Mouse (Mus musculus) kidney, adult 2 months (tissue): ENCODE measurements around the gene Pdzrn3.

ENCODE experiments used
- CTCF ChIP-seq: fragments of 200-500 bp; conservative IDR thresholded peaks from 2 replicates; pipeline ENCODE4 v1.5.1; 2011; ENCODE audit warnings: low read depth, mild to moderate bottlenecking, control low read depth, low read length, moderate library complexity, mixed read lengths; ENCODE audit not compliant: insufficient read depth, insufficient read length
- POLR2A ChIP-seq: fragments of 200-500 bp; IDR thresholded peaks from one replicate; pipeline ENCODE4 v1.6.1; 2011; ENCODE audit warnings: low read depth, low read length, control low read depth

DNA sequence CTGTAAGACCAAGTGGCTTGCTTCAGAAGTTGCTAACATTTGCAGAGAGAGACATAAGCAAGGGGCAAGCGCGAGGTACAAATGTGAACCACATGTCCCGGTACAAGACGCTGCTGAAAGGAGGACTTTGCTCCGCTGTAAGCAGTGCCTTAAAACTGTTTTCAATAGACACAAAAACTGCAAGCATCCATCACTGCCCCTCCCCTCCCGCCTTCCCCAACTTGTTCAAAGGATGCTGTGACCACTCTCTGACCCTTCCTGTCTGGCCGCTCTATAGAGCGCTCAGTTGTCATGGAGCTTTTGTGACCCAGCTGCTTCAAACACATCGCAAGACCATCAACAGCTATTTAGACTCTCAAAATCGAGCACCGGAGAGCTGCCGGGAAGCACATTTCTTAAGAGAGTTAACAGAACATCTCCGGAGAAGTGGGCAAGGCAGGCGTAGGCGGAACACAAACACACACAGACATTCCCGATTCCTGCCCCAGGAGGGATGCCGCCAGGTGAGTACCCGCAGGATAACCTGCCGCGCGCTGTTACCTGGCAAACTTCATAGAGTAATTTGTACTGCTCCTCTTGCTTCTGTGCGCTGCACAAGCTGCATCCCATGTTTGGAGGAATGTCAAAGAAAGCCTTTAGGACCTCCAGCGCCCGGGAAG is 179.3 kb downstream of the Pdzrn3 start:
- no peak for TF ChIP-seq CTCF
- no peak for TF ChIP-seq POLR2A
